Mouse (Mus musculus): ENCODE results near the gene Oxct2b. TPM values are rescaled to one million over a fixed set of nuclear protein-coding genes. Genes with fewer than 3 reads are reported as not detected.
A peak's percentile ranks its signal among the peaks of the same experiment; 100 is the strongest.
"Not testable (repeated sequence)": the region's sequence is repeated elsewhere in the genome, so short reads cannot be mapped to it uniquely, and the experiment has no call there.

Oxct2b gene
- total RNA-seq (2021): not detected
- long read RNA-seq, experiment 1: 0 reads
- long read RNA-seq, experiment 2: 0 reads

DNA sequence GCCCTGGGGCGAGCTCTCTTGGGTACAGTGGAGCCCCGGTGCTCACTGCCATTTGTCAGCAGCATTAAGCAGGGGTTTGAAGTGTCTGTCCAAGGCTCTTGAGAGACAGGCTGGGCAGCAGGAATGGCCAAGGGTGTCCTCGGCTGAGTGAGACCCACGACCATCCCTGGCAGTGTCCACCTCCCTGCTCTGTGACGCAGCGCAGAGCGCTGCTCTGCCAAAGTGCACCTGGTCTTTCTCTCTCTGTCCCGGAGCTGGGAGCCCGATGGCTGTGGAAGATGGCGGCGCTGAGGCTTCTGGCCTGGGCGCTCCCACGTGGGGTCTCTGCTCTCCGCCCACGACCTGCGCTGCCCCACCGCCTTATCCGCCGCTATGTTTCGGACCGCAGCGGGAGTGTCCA is at the start of gene Oxct2b:
Oxct2b (plus strand) TSS at position 256 of the 400 bp plus-strand sequence.
- intact Hi-C loops (cut with DNase I; ENCODE audit: low total_unique reads): no loop called here
- no peak for DNase-seq

DNA sequence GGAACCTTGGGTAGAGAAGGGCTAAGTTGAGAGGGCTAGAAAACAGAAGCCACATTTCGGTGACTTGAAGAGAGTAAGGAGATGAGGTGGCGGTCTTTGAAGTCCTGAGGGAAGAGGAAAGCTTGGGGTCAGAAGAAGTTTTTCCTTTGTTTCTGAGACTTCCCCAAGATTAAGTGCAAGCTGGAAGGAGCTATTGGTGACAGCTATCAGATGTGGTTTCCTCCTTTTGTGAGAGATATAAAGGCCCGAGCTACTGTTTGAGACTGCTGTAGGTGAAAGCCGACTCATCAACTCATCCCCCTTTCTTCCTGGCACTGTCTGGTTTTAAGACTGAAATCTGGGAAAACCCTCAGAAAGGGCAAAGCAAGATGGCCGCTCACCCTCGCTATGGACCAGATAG is 47.4 kb upstream of the Oxct2b start:
- intact Hi-C loops (cut with DNase I; ENCODE audit: low total_unique reads): no loop called here
- DNase-seq: no peak

DNA sequence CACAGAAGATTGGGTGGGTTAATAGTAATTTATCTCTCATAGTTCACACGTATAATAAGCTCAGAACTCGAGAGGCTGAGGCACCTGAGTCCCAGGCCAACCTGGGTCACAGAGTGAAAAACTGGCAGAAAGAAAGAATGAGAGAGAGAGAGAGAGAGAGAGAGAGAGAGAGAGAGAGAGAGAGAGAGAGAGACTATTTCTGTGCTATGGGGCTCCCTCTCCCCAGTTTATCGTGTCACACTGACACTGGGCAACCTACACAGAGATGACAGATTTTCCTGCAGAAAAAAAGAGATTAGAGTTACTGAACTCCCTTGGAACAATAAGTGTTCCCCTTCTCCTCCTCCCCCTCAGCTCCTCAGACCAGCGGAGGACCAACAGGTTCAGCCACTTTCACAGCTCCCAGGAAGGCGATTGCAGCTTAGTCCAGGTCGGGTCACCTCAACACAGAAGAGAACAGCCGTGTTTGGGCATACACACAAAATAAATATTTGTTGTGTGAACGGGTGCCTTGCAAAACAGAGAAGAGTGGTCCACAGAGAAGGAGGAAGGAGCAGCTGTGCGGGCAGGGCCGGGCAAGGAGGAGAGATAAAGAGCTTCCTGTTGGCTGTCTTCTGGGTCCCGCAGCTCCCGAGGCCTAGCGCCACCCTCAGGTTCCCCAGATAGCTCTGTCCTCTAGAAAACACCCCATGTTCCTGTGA is 44.6 kb upstream of the Oxct2b start:
- intact Hi-C loops (cut with DNase I; ENCODE audit: low total_unique reads): no loop called here
- DNase-seq: peak; percentile 42

DNA sequence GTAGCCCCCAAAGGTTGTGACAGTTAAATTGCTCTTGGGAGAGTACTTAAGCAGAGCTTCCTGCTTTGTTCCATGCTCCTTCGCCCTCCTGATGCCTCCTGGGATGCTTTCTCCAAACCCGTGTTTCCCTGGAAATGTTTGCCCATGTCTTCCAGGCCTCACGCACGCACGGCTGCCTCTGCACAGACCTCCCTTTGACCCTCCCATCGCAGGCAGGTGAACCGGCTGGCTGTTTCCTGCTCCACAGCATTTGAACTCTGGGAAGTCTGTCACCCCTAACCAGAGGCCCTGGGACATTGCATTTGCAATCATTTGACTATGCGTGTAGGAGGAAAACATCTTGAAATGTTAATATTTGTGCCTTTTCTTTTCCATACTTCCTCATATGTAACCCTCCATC is 39.1 kb upstream of the Oxct2b start:
- no peak for DNase-seq
- intact Hi-C loops (cut with DNase I; ENCODE audit: low total_unique reads): no loop called here

DNA sequence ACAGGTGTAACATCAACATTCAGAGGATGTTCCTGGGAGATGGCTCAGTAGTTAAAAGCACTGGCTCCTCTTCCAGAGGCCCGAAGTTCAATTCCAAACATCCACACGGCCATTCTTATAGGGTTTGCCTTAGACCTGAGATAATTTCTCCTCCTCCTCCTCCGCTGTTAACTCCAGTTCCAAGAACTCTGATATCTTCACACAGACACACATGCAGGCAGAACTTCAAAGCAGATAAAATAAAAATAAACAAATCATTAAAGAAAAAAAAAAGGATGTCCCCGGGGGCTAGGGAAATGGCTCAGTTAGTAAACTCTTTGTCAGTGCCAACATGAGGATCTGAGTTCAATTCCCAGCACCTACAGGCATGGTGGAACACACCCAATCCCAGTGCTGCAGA is 37.8 kb upstream of the Oxct2b start:
- intact Hi-C loops (cut with DNase I; ENCODE audit: low total_unique reads): no loop called here
- DNase-seq: no peak

DNA sequence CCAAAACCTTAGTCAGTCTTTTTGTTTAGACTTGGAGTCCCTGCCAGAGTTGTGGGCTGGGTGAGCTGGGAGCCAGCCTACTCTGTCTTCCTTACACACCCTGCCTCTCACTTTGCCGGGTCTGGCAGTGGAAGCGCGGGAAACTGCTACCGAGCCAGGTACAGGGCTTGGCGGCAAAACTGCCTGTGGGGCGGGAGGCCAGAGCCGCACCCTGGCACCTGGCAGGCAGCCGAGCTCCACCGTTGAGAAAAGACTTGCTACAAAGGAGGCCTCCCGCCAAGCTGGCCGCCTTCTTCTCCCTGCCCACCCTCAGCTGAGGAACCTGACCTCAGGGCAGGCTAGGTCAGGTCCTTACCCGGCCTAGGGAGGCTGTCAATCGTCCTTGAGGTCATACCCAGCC is 35.3 kb upstream of the Oxct2b start:
- intact Hi-C loops (cut with DNase I; ENCODE audit: low total_unique reads): loop anchor here (10.0 kb wide), 1 partner anchor 186 kb away; no protein-coding TSS in a partner anchor
- DNase-seq: no peak

DNA sequence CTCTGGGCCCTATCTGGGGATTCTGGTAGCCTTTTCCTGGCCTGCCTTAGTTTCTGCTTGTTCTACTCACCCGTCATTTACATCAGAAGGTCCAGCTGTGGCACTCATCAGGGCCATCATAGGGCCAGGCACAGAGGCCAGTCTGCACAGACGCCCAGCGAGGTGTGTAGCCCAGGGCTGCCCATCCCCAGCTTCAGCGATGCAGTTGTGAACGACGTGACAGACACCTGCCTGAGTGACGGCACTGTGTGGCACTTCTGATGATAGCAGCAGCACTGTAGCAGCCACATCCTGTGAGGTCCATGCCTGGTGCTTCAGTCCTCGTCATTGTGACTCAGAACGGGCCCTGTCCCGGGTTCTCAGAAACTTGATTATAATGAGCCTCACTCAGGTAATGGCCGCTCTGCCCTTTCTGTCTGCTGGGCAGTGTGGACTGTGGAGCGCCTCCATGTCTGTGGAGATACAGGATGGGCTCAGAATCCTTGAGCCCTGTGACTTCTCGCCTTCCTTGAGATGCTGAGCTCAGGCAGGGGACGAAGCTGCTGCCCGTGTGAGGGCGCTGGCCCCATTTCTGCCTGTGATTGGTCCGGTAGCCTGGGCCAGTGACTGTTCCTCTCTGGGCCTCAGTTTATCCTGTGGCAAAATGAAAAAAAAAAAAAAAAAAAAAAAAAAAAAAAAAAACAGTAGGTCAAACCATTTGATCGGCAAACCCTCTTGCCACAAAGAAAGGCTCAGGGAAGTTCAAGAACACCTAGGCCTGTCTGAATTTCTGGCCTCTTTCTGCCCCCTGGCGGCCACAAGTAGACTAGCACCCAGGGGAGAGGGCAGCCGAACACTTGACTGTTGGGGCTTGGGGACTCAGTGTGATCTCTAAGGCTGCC is 33.5 kb upstream of the Oxct2b start:
- intact Hi-C loops (cut with DNase I; ENCODE audit: low total_unique reads): loop anchor here (10.0 kb wide), 1 partner anchor 188 kb away; no protein-coding TSS in a partner anchor
- peak; percentile 43 for DNase-seq

DNA sequence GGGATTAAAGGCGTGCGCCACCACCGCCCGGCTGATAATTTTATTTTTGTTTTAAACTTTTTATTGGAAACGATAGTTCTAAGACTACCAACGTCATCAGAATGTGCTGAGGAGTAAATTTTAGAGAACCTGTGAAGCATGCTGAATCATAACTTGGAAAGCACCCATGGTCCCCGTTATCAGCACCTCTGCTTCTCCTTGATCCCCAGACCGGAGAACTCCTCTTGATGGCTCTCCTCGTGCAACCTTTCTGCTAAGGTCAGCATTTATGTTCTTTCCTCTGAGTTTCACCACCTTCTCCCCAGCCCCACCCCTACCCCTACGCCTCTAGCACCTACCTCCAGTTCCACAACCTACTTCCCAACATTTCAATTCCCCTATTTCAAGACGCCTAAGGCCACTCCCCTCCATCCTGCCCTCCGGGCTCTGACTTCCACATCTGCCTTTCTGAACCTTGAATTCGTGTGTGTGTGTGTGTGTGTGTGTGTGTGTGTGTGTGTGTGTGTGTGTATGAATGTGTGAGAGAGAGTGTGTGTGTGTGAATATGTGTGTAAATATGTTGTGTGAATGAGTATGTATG is 32.7 kb upstream of the Oxct2b start:
- no peak for DNase-seq
- intact Hi-C loops (cut with DNase I; ENCODE audit: low total_unique reads): loop anchor here (10.0 kb wide), 1 partner anchor 189 kb away; no protein-coding TSS in a partner anchor

DNA sequence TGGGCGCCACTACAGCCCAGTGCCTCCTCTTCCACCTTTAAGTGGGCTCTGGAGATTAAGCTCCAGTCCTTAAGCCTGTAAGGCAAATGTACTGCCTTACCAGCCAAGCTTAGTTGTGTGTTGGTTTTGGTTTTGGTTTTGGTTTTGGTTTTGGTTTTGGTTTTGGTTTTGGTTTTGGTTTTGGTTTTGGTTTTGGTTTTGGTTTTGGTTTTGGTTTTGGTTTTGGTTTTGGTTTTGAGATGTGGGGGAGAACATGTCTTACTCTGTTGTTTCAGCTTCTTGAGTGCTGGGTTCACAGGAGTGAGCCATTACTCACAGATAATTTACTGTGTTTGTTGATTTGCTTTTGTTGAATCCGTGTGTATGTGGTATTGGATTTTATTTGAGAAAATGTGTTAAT is 30.8 kb upstream of the Oxct2b start:
- no peak for DNase-seq
- intact Hi-C loops (cut with DNase I; ENCODE audit: low total_unique reads): loop anchor here (2.0 to 10.0 kb wide), 2 partner anchors 90 to 190 kb away; partner anchors contain the start of gene Mycl

DNA sequence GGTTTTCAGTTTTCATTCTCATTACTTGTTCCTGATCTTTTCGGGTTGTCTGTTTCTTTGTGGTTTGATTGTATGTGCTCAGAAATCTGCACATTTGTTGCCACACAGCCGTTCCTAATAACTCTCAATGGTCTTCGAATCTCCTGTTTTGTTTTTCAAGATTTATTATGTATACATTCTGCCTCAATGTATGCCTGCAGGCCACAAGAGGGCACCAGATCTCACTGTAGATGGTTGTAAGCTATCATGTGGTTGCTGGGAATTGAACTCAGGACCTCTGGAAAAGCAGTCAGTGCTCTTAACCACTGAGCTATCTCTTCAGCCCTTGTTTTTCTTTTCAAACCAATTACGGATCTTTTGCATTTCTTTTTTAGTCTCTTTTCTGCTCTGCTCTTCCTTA is 29.7 kb upstream of the Oxct2b start:
- DNase-seq: no peak
- intact Hi-C loops (cut with DNase I; ENCODE audit: low total_unique reads): loop anchor here (10.0 kb wide), 1 partner anchor 192 kb away; no protein-coding TSS in a partner anchor

DNA sequence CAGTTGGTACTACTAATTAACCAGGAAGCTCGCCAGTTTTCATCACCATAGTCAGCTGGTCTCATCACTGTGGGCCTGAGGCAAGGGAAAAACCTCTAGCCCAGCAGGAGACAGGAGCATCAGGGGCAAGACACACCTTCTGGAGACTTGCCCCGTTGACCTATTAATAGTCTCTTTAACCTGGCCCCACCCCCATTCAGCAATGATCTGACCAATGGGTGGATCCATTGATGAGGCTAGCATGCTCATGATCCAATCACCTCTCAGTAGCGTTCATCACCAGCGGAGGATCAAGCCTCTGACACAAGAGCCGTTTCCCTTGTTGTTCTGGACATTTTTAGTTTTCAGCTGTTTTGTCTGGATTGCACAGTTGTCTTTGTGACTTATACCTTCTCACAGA is 23.4 kb upstream of the Oxct2b start:
- no peak for DNase-seq
- intact Hi-C loops (cut with DNase I; ENCODE audit: low total_unique reads): no loop called here

DNA sequence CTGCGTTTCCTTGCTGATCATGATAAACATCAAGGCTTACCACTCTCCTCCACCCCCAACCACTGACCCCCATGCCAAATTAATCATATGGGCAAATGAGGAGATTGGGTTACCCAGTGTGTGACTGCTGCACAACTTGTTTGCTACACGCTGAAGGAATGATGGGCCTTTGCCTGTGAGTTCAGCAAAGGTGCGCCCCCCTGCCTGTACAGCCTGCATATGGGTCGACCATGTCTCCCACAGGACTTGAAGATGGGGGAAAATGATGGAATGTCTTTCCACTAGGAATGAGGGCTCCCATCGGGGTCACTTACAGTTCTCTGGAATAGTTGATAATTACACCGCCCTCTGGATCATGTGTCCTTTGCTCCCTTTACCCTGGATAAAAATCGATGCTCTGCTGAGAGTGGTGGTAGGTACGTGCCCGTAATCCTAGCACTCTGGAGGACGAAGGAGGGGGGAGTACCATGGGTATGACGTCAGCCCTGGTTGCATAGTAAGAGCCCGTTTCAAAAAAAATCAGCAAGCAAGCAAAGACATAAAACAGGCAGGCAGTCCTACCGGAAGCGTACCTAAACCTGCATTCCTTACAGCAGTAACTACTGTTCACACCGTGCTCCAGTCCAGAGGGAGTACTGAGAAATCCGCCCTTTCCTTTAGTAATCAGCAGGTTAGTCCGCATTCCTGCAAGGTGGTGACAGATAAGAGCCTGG is 22.8 kb upstream of the Oxct2b start:
- no peak for DNase-seq
- intact Hi-C loops (cut with DNase I; ENCODE audit: low total_unique reads): no loop called here

DNA sequence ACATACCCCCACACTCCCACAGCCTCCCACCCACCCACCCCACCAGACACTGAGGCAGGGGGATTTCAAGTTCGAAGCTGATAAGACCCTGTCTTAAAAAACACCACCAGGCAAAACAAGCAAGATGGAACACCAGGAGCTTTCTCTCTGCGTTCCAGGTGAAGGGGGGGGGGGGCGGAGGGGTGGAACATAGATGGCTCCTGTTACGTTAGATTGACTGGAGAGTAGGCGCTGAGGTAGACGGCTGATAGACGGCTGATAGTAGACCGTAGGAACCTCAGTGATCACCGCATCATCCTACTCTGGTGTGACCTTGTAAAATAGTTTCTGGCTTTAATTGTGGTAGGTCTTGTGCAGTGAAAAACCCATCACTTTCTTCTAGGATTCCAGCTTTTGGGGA is 22.2 kb upstream of the Oxct2b start:
- no peak for DNase-seq
- intact Hi-C loops (cut with DNase I; ENCODE audit: low total_unique reads): no loop called here

DNA sequence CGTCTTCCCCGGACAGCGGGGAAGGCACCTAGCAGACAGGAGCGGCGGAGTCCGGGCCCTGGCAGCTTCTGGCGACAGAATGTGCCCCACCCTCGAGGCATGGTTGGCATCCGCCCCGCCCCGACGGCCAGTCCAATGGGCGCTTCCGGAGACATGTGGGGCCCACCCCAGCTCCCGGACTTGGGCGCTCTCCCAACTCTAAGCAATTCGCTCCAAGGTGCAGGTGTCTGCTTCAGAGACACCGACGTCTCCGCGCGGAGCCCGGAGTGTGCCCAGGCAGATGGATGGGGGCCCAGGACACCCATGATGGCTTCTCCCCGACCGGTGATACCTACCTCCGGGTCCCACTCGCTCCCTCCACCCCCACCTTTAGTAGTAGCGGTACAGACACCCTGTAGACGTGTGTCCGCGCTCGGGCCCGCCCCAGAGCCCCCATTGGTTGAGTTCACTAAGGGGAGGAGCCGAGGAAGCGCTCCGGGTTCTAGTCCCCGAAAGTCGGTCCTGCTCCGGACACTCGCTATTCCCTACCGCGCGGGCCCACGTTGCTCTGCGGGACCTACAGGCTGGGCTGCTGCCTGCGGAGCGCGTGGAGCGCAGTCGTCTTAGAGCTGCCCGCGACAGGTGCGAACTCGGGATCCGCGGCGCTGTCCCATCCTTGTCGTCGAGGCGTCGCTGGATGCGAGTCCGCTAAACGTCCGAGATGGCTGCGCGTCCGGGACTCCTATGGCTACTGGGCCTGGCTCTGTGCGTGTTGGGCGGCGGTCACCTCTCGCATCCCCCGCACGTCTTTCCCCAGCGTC is 11.2 kb upstream of the Oxct2b start, which contains the start of gene Bmp8b:
Bmp8b (plus strand) TSS at position 515 of the 800 bp plus-strand sequence.
- DNase-seq: no peak
- intact Hi-C loops (cut with DNase I; ENCODE audit: low total_unique reads): no loop called here

DNA sequence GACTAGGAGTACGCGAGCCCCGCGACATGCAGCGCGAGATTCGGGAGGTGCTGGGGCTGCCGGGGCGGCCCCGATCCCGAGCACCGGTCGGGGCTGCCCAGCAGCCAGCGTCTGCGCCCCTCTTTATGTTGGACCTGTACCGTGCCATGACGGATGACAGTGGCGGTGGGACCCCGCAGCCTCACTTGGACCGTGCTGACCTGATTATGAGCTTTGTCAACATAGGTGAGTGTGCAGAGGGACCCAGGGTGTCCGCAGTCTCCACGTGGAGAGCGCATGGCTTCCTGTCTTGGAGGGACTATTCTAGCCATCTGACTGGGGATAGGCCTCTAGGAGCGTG is 10.6 kb upstream of the Oxct2b start:
- intact Hi-C loops (cut with DNase I; ENCODE audit: low total_unique reads): no loop called here
- no peak for DNase-seq

DNA sequence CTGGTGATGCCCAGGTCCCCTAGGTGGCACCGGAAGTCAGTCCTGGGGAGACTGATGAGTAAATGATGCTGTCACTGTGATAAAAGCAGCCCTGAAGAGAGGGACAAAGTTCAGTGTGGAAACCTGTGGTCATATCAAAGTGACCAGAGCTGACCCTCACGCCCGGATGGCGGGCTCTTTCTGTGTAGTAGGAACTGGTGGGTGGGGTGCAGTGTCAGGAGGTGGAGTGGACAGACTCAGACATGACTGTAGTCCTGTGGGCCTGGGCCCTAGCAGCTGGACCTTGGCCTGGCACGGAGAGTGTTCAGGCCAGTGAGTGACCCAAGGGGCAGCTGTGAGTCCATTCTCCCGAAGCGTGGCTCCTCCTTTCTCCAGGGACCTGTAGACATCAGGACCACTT is 10.1 kb upstream of the Oxct2b start:
- intact Hi-C loops (cut with DNase I; ENCODE audit: low total_unique reads); DNase-seq: not testable (repeated sequence)

DNA sequence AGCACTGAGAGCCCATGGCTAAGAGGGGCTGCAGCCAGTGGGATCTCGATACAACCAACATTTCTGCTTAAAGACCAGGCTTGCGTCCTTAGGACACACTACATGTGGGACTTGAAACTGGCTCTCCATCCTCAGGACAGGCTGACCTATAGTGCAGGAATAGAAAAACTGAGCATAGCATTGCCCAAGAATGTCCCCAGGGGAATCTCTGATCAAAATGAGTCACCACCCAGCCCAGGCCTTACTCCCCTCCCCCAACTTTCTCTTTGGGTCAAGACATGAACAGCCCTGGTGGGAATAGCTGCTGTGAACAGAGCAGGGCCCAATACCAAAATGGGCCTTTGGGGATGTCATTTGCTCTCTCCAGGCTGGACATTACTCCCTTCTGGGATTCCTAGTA is 9.2 kb upstream of the Oxct2b start:
- intact Hi-C loops (cut with DNase I; ENCODE audit: low total_unique reads): no loop called here
- DNase-seq: no peak

DNA sequence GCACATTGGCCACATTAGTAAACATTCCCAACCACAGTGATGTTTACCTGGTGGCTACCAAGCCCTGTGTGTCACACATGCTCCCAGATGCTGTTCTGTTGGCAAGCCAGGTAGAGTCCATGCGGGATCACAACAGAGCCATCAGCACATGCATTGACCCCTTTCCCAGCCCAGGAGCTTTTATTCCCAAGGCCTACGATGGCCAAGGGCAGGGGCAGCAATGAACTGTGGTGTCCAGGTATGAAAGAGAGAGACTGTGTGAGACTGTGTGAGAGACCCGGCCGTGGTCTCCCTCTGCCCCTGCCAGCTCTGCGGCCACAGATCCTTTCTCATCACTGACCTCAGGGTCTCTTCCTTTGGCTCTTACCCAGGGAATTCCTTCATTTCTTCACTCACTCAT is 8.0 kb upstream of the Oxct2b start:
- DNase-seq: no peak
- intact Hi-C loops (cut with DNase I; ENCODE audit: low total_unique reads): no loop called here

DNA sequence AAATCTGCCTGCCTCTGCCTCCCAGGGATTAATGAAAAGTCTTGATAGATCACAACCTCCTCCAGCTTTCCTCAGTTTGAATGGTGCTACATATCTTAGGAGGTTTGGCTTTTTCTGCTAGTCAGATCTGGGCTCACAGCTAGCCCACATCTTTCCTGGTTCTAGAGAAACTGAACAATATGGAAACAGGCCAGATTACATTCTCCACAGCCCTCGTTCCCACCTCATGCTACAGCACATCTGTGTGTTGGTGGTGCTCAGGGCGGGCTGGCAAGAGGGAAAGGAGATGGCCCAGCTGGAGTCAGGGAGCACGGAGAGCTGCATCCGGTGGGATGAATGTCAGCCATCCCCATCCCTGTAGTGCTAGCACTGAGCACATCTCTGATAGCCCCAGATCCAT is 5.3 kb upstream of the Oxct2b start:
- DNase-seq: no peak
- intact Hi-C loops (cut with DNase I; ENCODE audit: low total_unique reads): no loop called here
